Mouse (Mus musculus) frontal cortex, postnatal 36 days (tissue): ENCODE results near the gene Rnf214.

Source experiments
- DNase-seq, 2 experiments: peaks; one replicate each; pipeline ENCODE4 v3.0.0; 2022; ENCODE audit warnings: low spot score in 2 of 2

The Rnf214 gene

DNA sequence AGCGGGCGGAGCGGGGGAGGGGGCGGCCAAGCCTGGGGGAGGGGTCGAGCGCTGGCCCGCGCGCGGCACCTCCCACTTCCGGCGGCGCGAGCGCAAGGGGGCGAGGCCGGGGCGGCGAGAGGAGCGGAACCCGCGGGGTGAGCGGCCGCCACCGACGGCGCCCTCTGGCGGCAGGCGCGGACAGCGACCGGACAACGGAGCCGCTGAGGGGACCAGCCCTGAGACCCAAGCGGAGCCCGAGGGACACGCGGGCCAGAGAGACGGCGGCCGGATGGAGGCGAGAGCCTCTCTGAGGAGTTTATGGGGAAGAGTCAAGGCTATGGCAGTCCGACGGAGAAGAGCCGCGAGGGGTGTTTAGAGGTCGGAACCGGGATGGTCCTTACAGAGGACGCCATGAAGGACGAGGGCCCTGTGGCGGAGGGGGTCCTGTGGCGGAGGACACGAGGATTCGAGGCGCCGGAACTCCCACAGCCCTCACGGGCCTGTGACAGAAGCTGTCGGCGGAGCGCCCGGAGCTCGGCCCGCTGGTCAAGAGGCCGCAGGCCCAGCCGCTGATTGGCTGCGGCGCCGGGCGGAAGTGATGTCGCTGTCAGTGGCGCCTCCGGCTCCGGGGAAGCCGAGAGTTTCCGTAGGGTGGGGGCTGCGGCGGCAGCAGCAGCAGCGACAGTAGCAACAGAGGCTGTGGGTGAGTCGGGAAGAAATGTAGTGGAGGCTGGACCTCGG is at the start of gene Rnf214, which contains the start of gene Pcsk7:
Gene Rnf214 (minus strand): TSS at position 557 of the 723 bp plus-strand sequence.
Gene Pcsk7 (plus strand): TSS at position 143 of the 723 bp plus-strand sequence.
- DNase-seq = peak; percentile 88 to 89

DNA sequence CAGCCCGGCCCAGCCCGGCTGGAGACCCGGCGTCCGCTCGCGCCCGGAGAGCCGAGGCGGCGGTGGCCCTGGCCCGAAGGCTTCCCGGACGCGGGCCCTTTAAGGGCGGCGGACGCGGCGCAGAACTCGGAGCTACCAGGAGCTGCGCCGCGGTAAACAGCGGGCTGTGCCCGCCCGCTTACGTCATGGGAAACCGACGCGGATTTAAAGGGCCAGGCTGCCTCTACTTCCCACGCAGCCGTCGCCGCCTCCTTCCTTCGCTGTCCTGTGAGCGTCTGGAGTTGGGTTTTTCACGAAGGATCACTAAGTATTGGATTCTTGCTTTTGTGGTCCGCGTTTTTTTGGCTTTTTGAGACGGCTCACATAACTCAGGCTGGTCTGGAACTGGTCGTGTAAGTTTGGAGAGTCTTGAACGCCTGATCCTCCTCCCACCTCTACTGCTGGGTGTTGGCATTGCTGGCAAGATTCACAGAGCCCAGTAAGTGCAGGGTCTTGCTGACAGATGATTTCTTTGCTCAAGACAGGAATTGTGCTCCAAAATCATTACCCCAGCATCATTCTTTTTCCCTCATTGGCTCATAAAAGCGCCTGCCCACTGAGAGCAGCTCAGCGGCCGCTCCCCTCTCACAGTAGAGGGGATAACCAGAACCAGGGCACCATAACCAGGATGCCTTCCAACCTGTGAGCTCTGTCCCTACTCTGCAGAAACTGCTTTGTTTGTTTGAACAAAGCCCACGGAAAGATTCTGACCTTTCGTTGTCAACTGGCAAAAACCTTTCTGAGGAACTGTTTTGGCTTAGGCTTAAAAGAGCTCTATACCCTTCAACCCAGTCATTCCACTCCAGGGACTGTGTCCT is 48.6 kb upstream of the Rnf214 start, which contains the start of gene Sidt2:
Gene Sidt2 (minus strand): TSS at position 152 of the 857 bp plus-strand sequence.
- DNase-seq = peak; percentile 90 to 93

DNA sequence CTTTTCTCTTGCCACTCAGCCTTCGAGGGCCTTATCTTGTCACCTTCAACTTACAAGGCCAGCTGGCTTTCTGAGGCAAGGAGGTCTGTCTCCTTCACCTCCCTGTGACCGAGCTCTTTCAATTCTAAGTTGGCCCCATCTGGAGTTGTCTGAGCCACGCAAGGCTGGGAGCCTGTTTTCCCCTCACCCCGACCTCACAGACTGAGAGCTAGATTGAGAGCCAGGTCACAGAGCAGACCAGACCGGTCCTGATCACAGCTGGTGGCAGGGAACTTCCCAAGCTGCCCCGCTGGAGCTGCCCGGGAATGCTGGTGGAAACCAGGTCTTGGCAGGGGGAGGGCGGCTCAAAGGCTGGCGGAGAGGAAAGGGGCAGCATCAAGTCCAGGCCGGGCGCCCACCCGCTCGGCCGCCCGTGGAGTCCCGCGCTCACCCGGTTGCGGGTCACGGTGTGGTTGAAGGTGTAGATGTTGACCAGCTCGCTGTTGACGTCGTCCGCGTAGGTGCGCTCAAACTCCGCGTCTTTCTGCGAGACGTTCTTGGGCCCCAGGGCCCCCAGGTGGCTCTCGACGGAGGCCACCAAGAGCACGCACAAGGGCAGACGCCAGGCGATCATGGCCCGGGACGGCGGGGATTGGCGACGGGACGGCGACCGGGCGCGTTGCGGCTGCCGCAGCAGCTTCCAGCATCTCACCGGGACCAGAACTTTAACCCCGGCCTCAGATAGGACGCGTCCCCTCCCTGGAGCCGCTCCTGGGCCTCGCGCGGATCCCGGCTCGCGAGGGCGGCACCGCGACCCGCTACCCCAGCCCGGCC is 47.8 kb upstream of the Rnf214 start:
- peak; percentile 46 to 49 for DNase-seq

DNA sequence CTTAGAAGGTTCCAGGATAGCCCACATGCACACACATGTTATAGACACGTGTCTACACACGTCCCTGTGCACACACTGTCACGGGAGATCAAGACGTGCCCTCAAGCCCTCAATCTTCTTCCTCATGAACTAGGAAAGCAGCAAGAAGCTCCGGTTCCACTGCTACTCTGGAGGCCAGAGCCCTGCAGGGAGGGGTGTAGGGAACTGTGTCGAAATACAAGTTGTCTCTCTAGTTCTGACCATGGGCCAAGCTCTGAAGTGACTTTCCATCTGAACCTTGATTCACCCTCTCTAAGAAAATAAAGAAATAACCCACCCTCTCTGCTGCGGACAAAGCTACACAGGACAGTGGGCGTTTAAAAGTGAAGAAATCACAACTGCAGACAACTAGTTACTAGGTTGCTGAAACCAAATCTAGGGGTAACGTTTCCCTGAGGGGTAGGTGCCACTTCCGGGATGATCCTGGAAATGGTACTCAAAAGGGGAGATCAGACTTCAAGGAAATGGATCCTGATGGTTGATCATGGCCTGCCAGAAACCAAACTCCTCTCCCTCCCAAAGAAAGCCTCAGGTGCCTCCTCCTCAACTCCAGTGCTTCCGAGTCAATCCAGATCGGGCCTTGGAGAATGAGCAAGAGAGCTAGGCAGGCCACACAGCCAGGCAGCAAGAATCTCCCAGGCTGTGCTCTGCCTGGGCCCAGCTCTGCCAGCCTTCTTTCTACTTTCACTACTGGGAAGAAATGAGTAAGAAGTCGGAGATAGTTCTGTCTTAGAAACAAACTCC is 47.0 kb upstream of the Rnf214 start:
- DNase-seq = no peak

DNA sequence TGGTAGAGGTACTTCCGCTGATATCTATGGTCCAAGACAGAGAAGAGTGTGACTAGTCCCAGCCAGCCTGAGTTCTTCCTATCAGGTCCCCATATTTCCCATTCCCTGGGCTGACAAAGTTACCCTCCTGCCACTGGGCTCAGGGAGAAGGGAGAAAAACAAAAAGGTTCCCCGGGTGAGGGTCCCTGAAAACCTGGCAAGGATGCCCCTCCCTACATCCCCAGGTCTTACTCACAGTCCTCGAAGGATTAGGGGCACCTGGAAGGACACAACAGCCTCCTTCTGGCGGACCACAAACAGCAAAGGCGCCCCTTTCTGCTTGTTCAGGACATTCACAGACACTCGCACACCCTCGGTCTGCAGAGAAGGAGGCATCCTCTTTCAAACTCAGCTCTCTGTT is 46.2 kb upstream of the Rnf214 start:
- DNase-seq = no peak

DNA sequence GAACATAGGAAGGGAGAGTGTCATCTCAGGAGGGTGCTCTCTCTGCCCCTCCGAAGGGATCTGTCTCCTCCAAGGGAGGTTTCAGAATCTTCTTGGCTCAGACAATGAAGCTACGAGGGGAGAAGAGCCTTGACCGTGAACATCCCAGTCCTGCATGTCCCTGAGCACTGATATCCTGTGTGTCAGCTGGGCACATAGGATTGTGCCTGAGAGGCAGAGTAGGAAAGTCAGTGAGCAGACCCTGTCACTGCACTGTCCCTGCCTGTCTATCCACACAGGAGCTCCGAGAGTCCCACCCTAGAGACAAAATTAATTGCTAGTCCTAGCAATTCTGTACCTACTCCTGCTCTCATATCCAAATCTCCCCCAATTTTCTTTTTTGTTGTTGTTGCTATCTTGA is 45.3 kb upstream of the Rnf214 start:
- DNase-seq = no peak

DNA sequence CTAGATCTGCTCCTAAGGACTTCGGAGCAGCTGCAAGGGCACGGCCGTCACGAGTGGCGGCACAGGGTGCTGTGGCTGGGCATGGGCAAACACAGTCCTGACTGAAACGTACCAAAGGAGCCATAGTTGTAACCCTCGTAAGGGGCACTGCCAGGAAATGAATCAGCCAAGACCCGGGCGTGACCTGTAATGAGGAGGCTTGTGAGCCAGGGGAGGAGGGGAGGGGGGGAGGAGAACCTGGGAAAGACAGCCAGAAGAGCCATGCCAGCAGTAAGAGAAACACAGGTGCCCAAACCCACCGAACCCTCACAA is 40.1 kb upstream of the Rnf214 start:
- no peak for DNase-seq

DNA sequence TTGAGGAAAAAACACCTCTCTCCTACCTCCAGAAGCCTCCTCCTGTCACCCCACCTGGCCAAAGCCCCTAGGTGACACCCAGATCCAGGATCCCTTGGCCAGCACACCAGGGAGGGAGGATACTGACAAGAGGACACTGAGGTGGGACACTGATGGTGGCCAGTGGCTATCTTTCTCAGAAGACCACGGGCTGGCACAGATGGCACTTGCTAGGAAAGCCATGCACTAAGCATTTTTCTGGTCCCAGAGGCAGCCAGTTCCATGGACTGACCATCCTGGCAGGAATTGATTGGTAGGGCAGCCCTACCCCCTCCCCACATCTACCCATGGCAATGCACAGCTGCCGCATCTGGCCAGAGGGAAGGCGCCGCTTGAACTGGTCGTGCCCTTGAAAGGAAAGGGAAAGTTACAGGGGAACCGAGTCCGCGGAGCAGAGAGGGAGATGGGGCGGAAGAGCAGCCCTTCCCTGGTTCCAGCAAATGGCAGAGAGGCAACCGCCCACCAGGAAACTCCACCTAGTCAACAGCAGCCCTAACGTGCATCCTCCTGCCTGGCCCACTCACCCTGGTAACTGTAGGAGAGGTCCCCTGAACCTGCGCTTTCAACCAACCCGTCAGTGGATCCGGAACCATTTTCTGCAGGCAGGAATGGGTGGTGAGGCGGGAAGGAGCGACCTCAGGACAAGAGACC is 39.6 kb upstream of the Rnf214 start:
- no peak for DNase-seq

DNA sequence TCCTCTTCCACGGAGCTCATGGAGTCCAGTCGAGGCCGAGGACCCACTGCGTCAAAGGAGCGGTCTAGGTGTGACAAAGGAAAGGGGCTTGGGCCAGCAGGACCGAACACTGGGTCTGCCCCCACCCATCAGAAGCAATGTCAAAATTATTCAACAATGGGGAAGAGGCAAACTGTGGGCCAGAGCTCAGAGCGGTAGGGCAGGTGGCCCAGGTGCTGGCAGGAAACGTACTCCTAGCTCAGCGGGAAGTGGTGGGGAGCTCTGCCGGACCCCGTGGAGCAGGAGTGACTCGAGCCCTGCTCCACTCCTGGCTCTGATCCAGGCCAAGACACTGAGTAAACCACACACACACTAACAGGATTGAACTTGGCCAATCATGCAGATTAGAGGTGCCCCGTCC is 39.0 kb upstream of the Rnf214 start:
- no peak for DNase-seq

DNA sequence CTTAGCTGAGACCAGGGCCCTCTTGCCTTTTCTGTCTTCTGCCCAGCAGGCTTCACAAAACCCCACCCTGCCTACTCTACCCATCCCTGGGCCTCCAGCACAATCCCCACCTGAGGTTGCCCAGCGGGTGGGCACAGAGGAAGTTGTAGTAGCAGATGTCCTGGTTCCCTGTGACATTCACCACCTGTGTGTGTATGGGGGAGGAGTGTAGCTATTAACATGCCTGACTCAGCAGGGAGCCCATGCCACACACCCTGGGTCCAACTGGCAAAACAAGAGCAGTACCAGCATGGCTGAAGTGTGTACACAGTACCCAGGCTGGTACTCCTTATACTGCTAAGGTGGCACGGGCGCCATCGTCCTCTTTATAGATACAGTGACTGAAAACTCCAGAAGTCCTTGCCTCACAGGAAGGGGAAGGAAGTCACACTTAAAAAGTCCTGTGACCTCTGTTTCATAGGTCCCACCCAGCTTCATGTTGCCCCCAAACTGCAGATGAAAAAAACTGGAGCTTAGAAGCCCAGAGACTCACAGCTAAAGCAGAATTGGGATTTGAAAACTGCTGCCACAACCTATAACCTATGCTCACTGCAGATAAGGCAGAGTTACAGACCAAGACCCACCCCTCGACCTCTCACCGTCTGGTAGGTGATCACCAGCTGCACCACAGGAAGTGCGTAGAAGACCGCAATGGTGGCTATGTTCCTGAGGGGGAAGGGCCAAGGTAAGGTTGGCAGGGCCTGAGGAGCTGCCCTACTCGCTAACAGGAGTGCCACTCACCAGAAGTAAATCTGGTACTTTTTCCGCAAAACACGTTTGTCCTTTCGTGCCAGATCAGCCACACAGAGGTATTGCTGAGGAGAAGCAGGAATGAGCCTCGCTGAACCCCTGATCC is 38.0 kb upstream of the Rnf214 start:
- DNase-seq = no peak

DNA sequence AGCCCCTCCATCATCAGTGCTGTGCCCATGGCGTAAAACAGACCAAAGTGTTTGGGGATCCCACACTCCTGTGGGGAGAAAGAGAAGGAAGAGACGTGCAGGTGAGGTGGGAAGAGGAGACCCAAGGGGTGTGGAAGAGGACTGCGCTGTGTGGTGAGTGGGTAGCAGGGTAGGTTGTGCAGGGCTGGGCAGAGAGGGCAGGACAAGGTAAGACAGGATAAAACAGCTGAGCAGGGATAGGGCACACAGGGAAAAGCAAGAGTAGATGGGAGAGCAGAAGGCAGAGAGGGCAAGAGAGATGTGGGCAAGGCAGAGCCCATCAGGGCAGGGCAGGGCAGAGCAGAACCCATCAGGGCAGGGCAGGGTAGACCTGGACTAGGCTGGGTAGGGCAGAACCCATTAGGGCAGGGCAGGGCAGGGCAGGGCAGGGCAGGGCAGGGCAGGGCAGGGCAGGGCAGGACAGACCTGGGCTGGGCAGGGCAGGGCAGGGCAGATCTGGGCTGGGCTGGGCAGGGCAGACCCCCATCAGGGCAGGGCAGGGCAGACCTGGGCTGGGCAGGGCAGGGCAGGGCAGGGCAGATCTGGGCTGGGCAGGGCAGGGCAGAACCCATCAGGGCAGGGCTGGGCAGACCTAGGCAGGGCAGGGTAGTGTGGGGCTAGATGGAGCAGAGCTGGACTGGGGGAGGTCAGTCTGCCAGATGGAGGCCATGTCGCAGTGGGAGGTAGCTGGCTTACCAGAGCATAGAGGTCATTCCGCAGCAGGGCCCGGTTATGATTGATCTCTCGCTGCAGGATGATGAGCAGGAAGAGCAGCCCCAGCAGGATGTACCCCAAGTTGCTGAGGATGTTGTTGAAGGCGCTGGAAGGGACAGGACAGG is 37.2 kb upstream of the Rnf214 start:
- DNase-seq = no peak

DNA sequence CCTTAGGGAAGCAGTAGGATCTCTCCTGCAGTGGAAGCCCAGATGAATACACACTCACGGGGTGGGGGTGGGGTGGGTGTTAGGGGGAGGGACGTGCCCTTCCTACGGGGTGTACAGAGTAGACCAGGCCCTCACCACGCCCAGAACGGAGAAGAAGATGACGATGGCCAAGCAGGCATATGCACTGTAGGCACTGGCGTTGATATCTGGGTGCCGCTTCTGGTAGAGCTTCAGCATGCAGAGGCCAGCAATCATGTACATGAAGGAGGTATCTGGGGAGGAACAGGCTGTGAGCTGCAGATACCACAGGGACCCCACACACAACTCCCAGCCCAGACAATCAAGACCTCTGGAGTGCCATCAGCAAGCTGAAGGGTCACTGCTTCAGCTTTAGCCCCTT is 36.2 kb upstream of the Rnf214 start:
- DNase-seq = no peak

DNA sequence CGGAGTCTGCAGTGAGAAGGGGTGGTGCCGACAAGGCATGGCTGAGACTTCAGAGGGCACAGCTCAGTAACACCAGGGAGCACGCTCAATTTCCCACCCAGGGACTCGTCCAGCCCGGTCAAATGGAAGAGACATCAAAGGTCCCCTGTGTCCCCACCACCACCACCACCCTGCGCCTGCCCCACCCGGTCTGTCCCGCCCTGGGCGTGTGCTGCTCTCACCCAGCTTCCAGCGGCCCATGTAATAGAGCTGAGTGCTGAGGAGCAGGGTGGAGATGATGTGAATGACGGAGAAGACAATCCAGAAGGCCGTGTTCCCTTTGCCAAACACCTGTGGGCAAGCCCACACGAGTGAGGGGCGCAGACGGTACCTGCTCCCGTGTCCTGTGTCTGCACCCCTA is 35.8 kb upstream of the Rnf214 start:
- DNase-seq = no peak

DNA sequence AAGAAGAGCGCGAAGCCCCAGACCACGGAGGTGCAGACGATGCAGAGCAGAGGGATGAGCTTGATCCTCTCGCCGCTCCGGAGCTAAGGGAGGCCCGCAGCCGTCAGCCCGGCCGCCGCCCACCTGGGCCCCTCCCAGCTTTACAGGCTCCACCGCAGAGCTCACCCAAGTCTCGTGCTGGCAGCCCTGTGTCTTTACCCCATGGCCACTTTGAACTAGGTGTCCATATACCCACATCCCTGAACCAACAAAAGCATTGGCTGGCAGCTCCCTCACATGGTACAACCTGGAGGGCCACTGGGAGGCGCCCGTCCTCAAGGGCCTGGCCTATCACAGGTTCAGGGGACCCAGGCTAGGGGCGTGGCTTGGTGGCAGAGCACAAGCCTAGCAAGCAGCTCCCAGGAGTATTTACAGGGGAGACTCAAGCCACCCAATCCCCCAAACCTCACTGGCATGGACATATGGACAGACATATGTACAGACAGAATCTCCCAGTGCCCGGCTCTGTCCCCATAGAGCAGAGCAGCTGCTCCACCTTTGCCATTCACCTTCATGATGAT is 34.7 kb upstream of the Rnf214 start:
- no peak for DNase-seq

DNA sequence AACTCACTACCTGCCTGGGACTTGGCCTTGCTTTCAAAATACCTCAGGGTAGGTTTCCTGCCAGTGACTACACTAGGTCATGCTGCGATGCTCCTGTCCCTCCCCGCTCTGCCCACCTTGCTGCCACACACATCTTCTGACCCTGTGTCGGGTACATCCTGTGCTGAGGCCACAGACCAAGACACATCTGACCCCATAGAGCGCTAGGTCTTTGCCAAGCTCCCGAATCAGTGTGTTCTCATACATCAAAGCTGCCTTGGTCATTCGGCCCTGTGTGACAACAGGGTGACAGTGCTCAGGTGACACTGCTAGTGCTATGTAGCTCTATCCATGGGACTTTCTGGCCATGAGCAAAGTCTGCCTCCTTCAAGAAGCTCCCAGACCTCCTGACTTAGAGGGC is 33.1 kb upstream of the Rnf214 start:
- no peak for DNase-seq

DNA sequence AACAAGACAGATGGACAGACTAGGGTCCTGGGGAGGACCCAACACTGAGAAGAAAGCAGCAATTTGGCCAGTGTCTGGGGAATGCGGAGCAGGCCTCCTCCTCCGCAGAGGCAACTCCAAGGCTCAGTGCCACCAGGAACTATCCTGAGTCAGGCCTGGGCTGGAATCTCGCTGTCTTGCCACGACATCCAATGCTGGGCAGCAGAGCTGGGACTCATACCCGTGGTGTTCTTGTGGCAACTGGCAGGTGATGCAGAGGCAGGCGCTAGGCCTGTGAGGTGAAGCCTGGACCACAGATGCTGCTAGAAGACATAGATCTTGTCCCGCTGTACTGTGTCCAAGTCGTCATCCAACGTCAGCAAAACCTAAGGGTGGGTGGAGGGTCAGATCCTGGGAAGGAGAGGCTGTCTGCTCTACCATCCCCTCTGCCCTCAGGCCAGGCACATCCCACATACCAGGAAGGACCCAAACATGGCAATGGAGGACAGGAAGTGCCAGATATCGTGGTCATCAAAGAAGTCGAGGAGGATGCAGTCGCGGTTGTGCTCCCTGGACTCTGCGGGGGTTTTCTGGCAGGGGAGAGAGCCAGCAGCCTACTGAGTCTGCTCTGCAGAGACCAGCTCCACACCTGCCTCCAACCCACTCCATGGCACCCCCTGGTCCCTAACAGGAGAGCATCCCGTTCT is 32.4 kb upstream of the Rnf214 start:
- no peak for DNase-seq

DNA sequence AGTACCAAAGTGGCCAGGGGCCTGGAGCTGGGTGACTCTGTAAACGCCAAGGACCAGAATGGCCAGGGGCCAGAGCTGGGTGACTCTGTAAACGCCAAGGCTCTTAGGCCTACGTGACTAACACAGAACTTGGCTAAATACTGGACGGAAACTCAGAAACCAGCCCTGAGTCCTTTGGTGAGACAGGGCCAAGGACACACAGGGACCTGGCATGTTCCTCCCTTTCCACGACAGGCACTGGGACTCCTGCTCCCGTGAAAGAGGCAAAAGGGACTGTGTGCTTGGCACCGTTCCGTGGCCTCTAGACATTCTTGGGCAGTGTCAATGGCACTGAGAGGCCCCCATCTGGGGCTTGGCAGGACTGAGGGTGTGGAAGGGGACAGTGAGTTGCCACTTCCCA is 31.4 kb upstream of the Rnf214 start:
- no peak for DNase-seq

DNA sequence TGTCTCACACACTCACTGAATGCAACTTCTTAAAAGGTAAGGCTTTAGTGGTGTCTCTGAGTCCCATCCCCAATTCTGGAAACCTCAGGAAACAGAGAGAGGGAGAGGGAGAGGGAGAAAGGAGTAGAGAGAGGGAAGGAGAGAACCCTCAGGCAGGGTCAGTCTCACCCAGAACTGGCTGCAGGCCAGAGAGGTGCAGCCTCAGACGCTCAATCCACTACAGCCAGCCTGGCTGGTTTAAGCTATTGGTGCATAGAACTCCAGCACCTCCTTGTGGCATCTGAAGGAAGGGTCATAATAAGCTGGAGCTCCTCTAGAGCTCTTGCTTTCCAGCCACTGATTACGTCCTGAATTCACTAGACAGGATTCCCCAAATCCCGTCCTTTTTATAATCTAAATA is 30.2 kb upstream of the Rnf214 start:
- DNase-seq = peak in 1 of 2 experiments; percentile 68
